Mouse (Mus musculus): Measurements from ENCODE around the gene Chpt1. TPM values are rescaled to one million over a fixed set of nuclear protein-coding genes. Genes with fewer than 3 reads are reported as not detected.

Gene Chpt1
- polyA plus RNA-seq, 1 experiment from 2014 or later: 17.1 TPM

- H3K27me3 ChIP-seq (ENCODE audit: control insufficient read depth, insufficient read depth, low read depth, low read length): no peaks in the 10 kb centered on the region
- H3K27ac ChIP-seq (ENCODE audit: low read length): no peak overlapping the region
- no peak overlapping the region for H3K4me3 ChIP-seq (ENCODE audit: low read length)
- no peak overlapping the region for H3K4me2 ChIP-seq (ENCODE audit: low read depth, low read length)
- 72% methylated on average over 11 of the region's 11 CpGs for WGBS
- no peak for ATAC-seq (ENCODE audit: low read depth)
- H3K4me1 ChIP-seq (replicated peaks; ENCODE audit: control insufficient read depth, insufficient read depth, low read length): no peaks in the 10 kb centered on the region
- H3K9ac ChIP-seq (ENCODE audit: low read length): no peak overlapping the region
- H3K36me3 ChIP-seq (ENCODE audit: control insufficient read depth, insufficient read depth, low read length): peaks cover 8% of the 10 kb centered on the region; the same call in 1 of the 2 replicates
- no peaks in the 10 kb centered on the region for H3K9me3 ChIP-seq (ENCODE audit: control insufficient read depth, low read length)
These were observed 83.7 kb downstream of the Chpt1 start for GRCm38 (mm10) chr10:88420141-88420541.

GRCm38 (mm10) chr10:88417686-88418085, 86.2 kb downstream of the Chpt1 start:
- no peak for ATAC-seq (ENCODE audit: low read depth)
- no peaks in the 10 kb centered on the region for H3K9me3 ChIP-seq (ENCODE audit: control insufficient read depth, low read length)
- no peak overlapping the region for H3K27ac ChIP-seq (ENCODE audit: low read length)
- H3K4me3 ChIP-seq (ENCODE audit: low read length): no peak overlapping the region
- H3K4me1 ChIP-seq (replicated peaks; ENCODE audit: control insufficient read depth, insufficient read depth, low read length): no peaks in the 10 kb centered on the region
- H3K36me3 ChIP-seq (ENCODE audit: control insufficient read depth, insufficient read depth, low read length): peaks cover 12% of the 10 kb centered on the region; the same call in 1 of the 2 replicates
- no peaks in the 10 kb centered on the region for H3K27me3 ChIP-seq (ENCODE audit: control insufficient read depth, insufficient read depth, low read depth, low read length)
- WGBS: 90% methylated on average over 5 of the region's 5 CpGs
- no peak overlapping the region for H3K4me2 ChIP-seq (ENCODE audit: low read depth, low read length)
- H3K9ac ChIP-seq (ENCODE audit: low read length): no peak overlapping the region

GRCm38 (mm10) chr10:88412290-88412995, 91.4 kb downstream of the Chpt1 start:
- Histone ChIP-seq H3K4me3 (ENCODE audit: low read length) (no peak overlapping the region), H3K27ac (ENCODE audit: low read length) (no peak overlapping the region), H3K9ac (ENCODE audit: low read length) (no peak overlapping the region), H3K36me3 (ENCODE audit: control insufficient read depth, insufficient read depth, low read length) (0 out of 2 replicates have a peak, but pooled peaks cover 4% of the 10 kb centered on the region), H3K4me1 (replicated peaks; ENCODE audit: control insufficient read depth, insufficient read depth, low read length) (no peaks in the 10 kb centered on the region), H3K9me3 (ENCODE audit: control insufficient read depth, low read length) (no peaks in the 10 kb centered on the region), H3K4me2 (ENCODE audit: low read depth, low read length) (no peak overlapping the region), H3K27me3 (ENCODE audit: control insufficient read depth, insufficient read depth, low read depth, low read length) (no peaks in the 10 kb centered on the region)
- WGBS: 74% methylated on average over 17 of the region's 17 CpGs
- ATAC-seq (ENCODE audit: low read depth): no peak

- no peak overlapping the region for H3K4me2 ChIP-seq (ENCODE audit: low read depth, low read length)
- no peaks in the 10 kb centered on the region for H3K4me1 ChIP-seq (replicated peaks; ENCODE audit: control insufficient read depth, insufficient read depth, low read length)
- H3K9ac ChIP-seq (ENCODE audit: low read length): no peak overlapping the region
- H3K27me3 ChIP-seq (ENCODE audit: control insufficient read depth, insufficient read depth, low read depth, low read length): no peaks in the 10 kb centered on the region
- ATAC-seq (ENCODE audit: low read depth): no peak
- 60% methylated on average over 2 of the region's 2 CpGs for WGBS
- H3K4me3 ChIP-seq (ENCODE audit: low read length): no peak overlapping the region
- no peaks in the 10 kb centered on the region for H3K9me3 ChIP-seq (ENCODE audit: control insufficient read depth, low read length)
- no peak overlapping the region for H3K27ac ChIP-seq (ENCODE audit: low read length)
- H3K36me3 ChIP-seq (ENCODE audit: control insufficient read depth, insufficient read depth, low read length): 0 out of 2 replicates have a peak, but pooled peaks cover 3% of the 10 kb centered on the region
These were observed 94.1 kb downstream of the Chpt1 start for GRCm38 (mm10) chr10:88409751-88410150.

GRCm38 (mm10) chr10:88407875-88408631, 95.8 kb downstream of the Chpt1 start:
- WGBS: 82% methylated on average over 12 of the region's 12 CpGs
- Histone ChIP-seq H3K4me1 (replicated peaks; ENCODE audit: control insufficient read depth, insufficient read depth, low read length) (no peaks in the 10 kb centered on the region), H3K27ac (ENCODE audit: low read length) (no peak overlapping the region), H3K36me3 (ENCODE audit: control insufficient read depth, insufficient read depth, low read length) (no peaks in the 10 kb centered on the region), H3K4me2 (ENCODE audit: low read depth, low read length) (no peak overlapping the region), H3K4me3 (ENCODE audit: low read length) (no peak overlapping the region), H3K9me3 (ENCODE audit: control insufficient read depth, low read length) (no peaks in the 10 kb centered on the region), H3K9ac (ENCODE audit: low read length) (no peak overlapping the region), H3K27me3 (ENCODE audit: control insufficient read depth, insufficient read depth, low read depth, low read length) (no peaks in the 10 kb centered on the region)
- no peak for ATAC-seq (ENCODE audit: low read depth)

- WGBS: 85% methylated on average over 7 of the region's 7 CpGs
These were observed 98.1 kb downstream of the Chpt1 start for GRCm38 (mm10) chr10:88405812-88406211.

GRCm38 (mm10) chr10:88404220-88404619, 99.7 kb downstream of the Chpt1 start:
- no peak overlapping the region for H3K27ac ChIP-seq (ENCODE audit: low read length)
- H3K4me1 ChIP-seq (replicated peaks; ENCODE audit: control insufficient read depth, insufficient read depth, low read length): no peaks in the 10 kb centered on the region
- no peak for ATAC-seq (ENCODE audit: low read depth)

More at GRCm38 (mm10) chr10:88405812-88406211, 98.1 kb downstream of the Chpt1 start:
- Histone ChIP-seq H3K9me3 (ENCODE audit: control insufficient read depth, low read length) (no peaks in the 10 kb centered on the region), H3K27me3 (ENCODE audit: control insufficient read depth, insufficient read depth, low read depth, low read length) (no peaks in the 10 kb centered on the region), H3K9ac (ENCODE audit: low read length) (no peak overlapping the region), H3K4me1 (replicated peaks; ENCODE audit: control insufficient read depth, insufficient read depth, low read length) (no peaks in the 10 kb centered on the region), H3K4me3 (ENCODE audit: low read length) (no peak overlapping the region), H3K4me2 (ENCODE audit: low read depth, low read length) (no peak overlapping the region), H3K27ac (ENCODE audit: low read length) (no peak overlapping the region), H3K36me3 (ENCODE audit: control insufficient read depth, insufficient read depth, low read length) (peaks cover 4% of the 10 kb centered on the region; the same call in 1 of the 2 replicates)
- no peak for ATAC-seq (ENCODE audit: low read depth)

GRCm38 (mm10) chr10:88403021-88403420, 100.9 kb downstream of the Chpt1 start:
- Histone ChIP-seq H3K27ac (ENCODE audit: low read length) (no peak overlapping the region), H3K4me2 (ENCODE audit: low read depth, low read length) (no peak overlapping the region), H3K9me3 (ENCODE audit: control insufficient read depth, low read length) (no peaks in the 10 kb centered on the region), H3K4me3 (ENCODE audit: low read length) (no peak overlapping the region), H3K9ac (ENCODE audit: low read length) (no peak overlapping the region), H3K27me3 (ENCODE audit: control insufficient read depth, insufficient read depth, low read depth, low read length) (no peaks in the 10 kb centered on the region), H3K36me3 (ENCODE audit: control insufficient read depth, insufficient read depth, low read length) (peaks cover 4% of the 10 kb centered on the region; the same call in 1 of the 2 replicates), H3K4me1 (replicated peaks; ENCODE audit: control insufficient read depth, insufficient read depth, low read length) (no peaks in the 10 kb centered on the region)
- 93% methylated on average over 4 of the region's 4 CpGs for WGBS
- no peak for ATAC-seq (ENCODE audit: low read depth)

More at GRCm38 (mm10) chr10:88404220-88404619, 99.7 kb downstream of the Chpt1 start:
- peaks cover 4% of the 10 kb centered on the region; the same call in 1 of the 2 replicates for H3K36me3 ChIP-seq (ENCODE audit: control insufficient read depth, insufficient read depth, low read length)
- H3K4me2 ChIP-seq (ENCODE audit: low read depth, low read length): no peak overlapping the region
- H3K9ac ChIP-seq (ENCODE audit: low read length): no peak overlapping the region
- 68% methylated on average over 6 of the region's 6 CpGs for WGBS
- no peaks in the 10 kb centered on the region for H3K9me3 ChIP-seq (ENCODE audit: control insufficient read depth, low read length)
- no peak overlapping the region for H3K4me3 ChIP-seq (ENCODE audit: low read length)
- H3K27me3 ChIP-seq (ENCODE audit: control insufficient read depth, insufficient read depth, low read depth, low read length): no peaks in the 10 kb centered on the region
